Mouse (Mus musculus) megakaryocyte, embryonic 14.5 days (primary cell): ENCODE data around the gene Smyd3.

Experiments used
- FLI1 ChIP-seq: IDR thresholded peaks from 2 replicates; pipeline ENCODE4 v1.6.1; 2012; ENCODE audit warnings: low read length, inconsistent platforms, mixed read lengths
- GATA1 ChIP-seq: IDR thresholded peaks from 3 replicates; pipeline ENCODE4 v1.6.1; 2012; ENCODE audit warnings: mixed read lengths, low read length, inconsistent platforms, borderline replicate concordance

DNA sequence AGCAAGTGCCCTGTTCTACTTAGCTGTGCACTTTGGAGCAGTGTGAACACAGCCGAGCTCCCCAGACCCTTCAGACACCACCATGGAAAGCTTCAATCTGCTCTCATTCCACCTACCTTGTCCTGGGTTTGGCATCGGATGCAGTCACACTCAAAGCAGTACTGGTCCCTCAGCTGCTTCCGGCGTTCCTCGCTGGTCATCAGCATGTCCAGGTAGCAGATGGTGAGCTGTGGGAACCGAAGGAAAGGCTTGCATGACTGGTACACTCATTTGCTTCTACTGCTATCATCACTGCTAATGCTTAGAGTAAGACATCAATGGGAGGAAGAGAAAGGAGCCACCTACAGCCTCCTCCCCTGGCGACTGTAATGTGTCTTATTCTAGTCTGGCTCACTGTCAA lies 431.6 kb downstream of the Smyd3 start:
- TF ChIP-seq GATA1 (no peak), FLI1 (no peak)
